Mouse (Mus musculus) hindbrain, embryonic 11.5 days (tissue): ENCODE measurements at regions not wholly inside any gene's neighbourhood (a gene's known extent, or its start where the extent isn't known, plus 50 kb on each side); places are given as distances from the start of the nearest gene placed in this dataset.
A peak's percentile ranks its signal among the peaks of the same experiment; 100 is the strongest.

Experiments
- ATAC-seq: fragments of 200-750 bp; cut with Nextera tagmentation; 2 replicates; pipeline ENCODE4 v1.8.0; 2017; ENCODE audit warnings: mild to moderate bottlenecking, moderate TSS enrichment, moderate library complexity; ENCODE audit not compliant: low FRiP score
- DNase-seq: peaks from one replicate; pipeline ENCODE4 v3.0.0-alpha.2; 2015; ENCODE audit warnings: low spot score
- H3K27ac ChIP-seq: fragments of 300-500 bp; sonication (generic); 2 replicates; pipeline ENCODE4 v1.5.1; 2014; ENCODE audit warnings: mild to moderate bottlenecking, low read depth, low read length
- H3K27me3 ChIP-seq: fragments of 300-500 bp; sonication (generic); 2 replicates; pipeline ENCODE4 v1.6.1; 2014; ENCODE audit warnings: mild to moderate bottlenecking, low read length, moderate library complexity, mixed read lengths; ENCODE audit not compliant: control insufficient read depth, insufficient read depth
- H3K36me3 ChIP-seq: fragments of 300-500 bp; sonication (generic); 2 replicates; pipeline ENCODE4 v1.6.1; 2014; ENCODE audit warnings: mild to moderate bottlenecking, low read length, moderate library complexity, mixed read lengths; ENCODE audit not compliant: control insufficient read depth, insufficient read depth
- H3K4me1 ChIP-seq: fragments of 300-500 bp; sonication (generic); replicated peaks from 2 replicates; pipeline ENCODE4 v1.6.1; 2014; ENCODE audit warnings: low read length, mixed read lengths; ENCODE audit not compliant: control insufficient read depth, insufficient read depth
- H3K4me2 ChIP-seq: fragments of 300-500 bp; sonication (generic); replicated peaks from 2 replicates; pipeline ENCODE4 v1.6.1; 2014; ENCODE audit warnings: mild to moderate bottlenecking, low read depth, low read length
- H3K4me3 ChIP-seq: fragments of 300-500 bp; sonication (generic); 2 replicates; pipeline ENCODE4 v1.5.1; 2014; ENCODE audit warnings: low read depth, low read length
- H3K9ac ChIP-seq: fragments of 300-500 bp; sonication (generic); 2 replicates; pipeline ENCODE4 v1.6.1; 2014; ENCODE audit warnings: low read depth, low read length
- H3K9me3 ChIP-seq: fragments of 300-500 bp; sonication (generic); 2 replicates; pipeline ENCODE4 v1.6.1; 2016; ENCODE audit warnings: low read length; ENCODE audit not compliant: control insufficient read depth
- WGBS: fragments of 180-500 bp; shearing (Covaris S2); extraction: QIAGEN DNeasy Blood & Tissue Kit; methylation state at CpG from one replicate; pipeline ENCODE4 v1.1.7; 2014; 5-methylcytosine and 5-hydroxymethylcytosine counted together

DNA sequence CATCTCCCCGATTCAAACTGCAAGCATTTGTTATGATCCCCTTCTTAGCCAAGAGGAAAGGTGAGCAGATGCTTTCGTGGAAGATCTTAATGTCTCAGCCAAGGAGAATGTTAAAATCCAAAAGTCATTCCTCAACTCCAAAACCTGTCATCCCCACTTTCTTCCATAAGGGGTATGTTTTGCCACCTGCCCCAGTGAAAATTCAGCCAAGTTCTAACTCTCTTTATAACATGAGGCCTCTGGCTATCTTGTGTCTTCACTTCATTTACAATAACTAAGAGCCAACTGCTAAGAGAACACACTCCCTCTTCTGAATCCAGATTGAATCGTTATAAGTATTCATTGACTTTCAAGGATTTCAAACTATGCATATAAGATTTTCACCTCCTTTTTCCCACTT lies 246.7 kb upstream of the Adam34 start:
- Histone ChIP-seq H3K36me3 (no peaks in the 10 kb centered on the region), H3K4me2 (no peak overlapping the region), H3K27me3 (no peaks in the 10 kb centered on the region), H3K9ac (no peak overlapping the region), H3K4me3 (no peak overlapping the region), H3K27ac (no peak overlapping the region), H3K4me1 (no peaks in the 10 kb centered on the region), H3K9me3 (no peaks in the 10 kb centered on the region)
- ATAC-seq (no peak), DNase-seq (no peak)
- 92% methylated on average over 3 of the region's 3 CpGs for WGBS

DNA sequence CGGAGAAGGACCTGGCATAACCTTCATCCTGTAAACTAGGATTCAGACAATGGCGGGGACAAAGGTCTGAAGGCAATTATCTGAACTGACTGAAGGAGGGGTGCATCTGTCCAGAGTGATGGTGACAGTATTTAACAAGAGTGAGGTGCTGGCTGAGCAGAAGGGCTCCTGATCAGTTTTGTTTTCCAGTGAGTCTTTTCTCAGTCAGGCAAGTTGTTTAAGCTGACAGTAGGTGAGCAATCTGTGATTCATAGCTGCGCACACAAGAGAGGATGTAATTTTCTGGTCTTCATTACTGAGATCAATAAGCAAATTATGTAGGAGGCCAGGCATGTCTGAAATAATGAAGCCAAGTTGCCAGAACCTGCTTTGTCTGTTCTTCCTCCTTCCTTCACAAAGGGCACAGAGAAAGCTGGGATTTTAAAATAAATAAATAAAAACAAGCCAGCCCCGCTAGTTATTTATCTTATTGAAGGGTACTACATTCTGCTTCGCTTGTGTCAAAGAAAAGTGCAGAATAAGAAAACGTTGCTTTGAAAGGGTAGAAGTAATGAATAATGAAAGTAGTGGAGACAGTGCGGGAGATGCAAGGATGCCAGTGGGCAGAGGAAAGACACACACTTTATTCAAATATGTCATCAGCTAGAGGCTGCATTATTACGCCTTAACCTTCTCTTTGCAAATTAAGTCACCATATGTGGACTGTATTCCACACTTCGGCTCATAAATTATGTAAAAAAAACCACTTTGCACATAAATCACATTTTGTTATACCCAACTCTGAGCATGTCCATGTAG lies 239.6 kb upstream of the Adam34 start:
- Histone ChIP-seq H3K4me3 (no peak overlapping the region), H3K27me3 (no peaks in the 10 kb centered on the region), H3K9me3 (no peaks in the 10 kb centered on the region), H3K27ac (no peak overlapping the region), H3K4me2 (no peak overlapping the region), H3K4me1 (no peaks in the 10 kb centered on the region), H3K9ac (no peak overlapping the region), H3K36me3 (no peaks in the 10 kb centered on the region)
- 53% methylated on average over 9 of the region's 9 CpGs for WGBS
- ATAC-seq, result peak; percentile 61
- DNase-seq, result peak; percentile 6

DNA sequence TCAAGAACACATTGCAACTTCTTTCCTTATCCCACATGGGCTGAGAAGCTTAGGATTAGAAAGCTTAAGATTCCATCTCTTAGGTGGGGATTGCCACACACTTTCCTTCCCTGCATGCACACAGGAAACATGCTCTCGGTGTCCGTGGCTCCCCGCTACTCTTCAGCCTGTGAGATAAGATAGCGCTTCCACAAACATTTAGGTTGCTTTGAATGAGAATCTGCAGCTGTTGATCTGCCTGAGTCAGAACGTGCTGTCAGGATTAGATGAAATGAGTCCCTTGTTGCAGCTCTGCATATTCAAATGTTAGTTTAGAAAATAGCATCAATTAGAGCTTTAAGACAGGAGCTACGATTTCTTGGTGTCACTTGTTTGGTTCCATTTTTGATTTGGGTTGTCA lies 239.0 kb upstream of the Adam34 start:
- Histone ChIP-seq H3K36me3 (no peaks in the 10 kb centered on the region), H3K4me3 (no peak overlapping the region), H3K9me3 (no peaks in the 10 kb centered on the region), H3K4me2 (no peak overlapping the region), H3K27me3 (no peaks in the 10 kb centered on the region), H3K4me1 (no peaks in the 10 kb centered on the region), H3K27ac (no peak overlapping the region), H3K9ac (no peak overlapping the region)
- WGBS, result 49% methylated on average over 6 of the region's 6 CpGs
- ATAC-seq (no peak), DNase-seq (peak; percentile 1)

DNA sequence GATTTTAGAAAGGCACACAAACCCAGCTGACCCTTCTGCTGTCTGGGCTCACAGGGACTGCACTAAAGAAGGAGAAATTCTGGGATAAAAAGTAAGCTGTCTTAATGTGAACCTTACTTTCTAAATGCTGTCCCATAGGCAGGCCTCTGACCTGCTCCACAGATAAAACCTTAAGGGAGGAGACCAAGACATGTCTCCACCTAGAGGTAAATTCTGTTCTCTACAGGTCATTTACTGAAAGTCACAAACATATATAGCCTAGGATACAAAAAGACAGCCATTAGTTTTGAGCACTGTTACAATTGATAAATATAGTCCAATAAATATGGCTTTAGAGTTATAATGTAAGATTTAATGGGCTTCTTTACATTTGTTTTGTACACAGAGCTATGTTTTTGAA lies 221.9 kb upstream of the Adam34 start:
- no peak for DNase-seq
- no peaks in the 10 kb centered on the region for H3K9me3 ChIP-seq

DNA sequence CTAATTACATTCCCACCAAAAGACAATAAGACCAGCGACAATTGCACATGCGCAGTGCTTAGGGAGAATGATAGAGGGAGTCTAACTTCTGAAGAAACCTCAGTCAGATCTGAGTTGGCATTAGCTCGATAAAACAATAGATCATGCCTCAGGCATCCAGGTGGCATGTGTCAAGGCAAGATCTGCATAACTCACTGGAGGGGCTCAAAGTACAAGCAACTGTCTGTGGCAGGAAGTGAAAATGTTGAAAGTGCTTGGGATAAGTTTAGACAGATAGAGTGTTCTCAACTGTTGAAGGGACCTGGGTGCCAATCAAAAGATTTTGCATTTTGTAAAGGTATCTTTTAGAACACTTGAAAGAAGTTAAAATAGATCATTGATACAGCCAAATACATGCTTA lies 213.1 kb upstream of the Adam34 start:
- H3K9ac ChIP-seq, result no peak overlapping the region
- DNase-seq (no peak), ATAC-seq (no peak)
- no peak overlapping the region for H3K4me3 ChIP-seq
- no peaks in the 10 kb centered on the region for H3K9me3 ChIP-seq
- H3K4me1 ChIP-seq, result no peaks in the 10 kb centered on the region
- H3K27me3 ChIP-seq, result no peaks in the 10 kb centered on the region
- no peaks in the 10 kb centered on the region for H3K36me3 ChIP-seq
- WGBS, result 93% methylated on average over 3 of the region's 3 CpGs
- H3K27ac ChIP-seq, result no peak overlapping the region
- H3K4me2 ChIP-seq, result no peak overlapping the region

More for the DNA sequence above, 221.9 kb upstream of the Adam34 start:
- Histone ChIP-seq H3K4me2 (no peak overlapping the region), H3K36me3 (no peaks in the 10 kb centered on the region), H3K27ac (no peak overlapping the region), H3K4me3 (no peak overlapping the region), H3K9ac (no peak overlapping the region), H3K4me1 (no peaks in the 10 kb centered on the region), H3K27me3 (no peaks in the 10 kb centered on the region)
- ATAC-seq, result no peak

DNA sequence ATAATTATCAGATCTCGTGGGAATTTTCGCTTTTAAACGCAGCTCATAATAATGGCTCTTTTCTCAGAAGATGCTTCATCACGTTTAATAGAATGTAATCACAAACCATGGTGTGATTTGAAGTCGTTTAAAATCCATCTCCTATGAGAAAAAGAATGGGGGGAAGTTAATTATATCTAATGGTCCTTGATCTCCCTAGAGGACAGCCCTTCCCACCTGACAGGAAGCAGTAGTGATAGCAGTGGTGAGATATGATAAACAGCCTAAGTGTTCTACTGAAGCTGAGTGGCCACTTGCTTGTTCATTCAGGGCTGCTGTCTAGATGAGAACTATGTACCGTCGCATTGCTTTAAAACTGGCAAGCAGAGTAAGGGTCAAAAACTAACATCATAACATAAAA lies 211.4 kb upstream of the Adam34 start:
- H3K36me3 ChIP-seq, result no peaks in the 10 kb centered on the region
- no peaks in the 10 kb centered on the region for H3K9me3 ChIP-seq
- no peak overlapping the region for H3K9ac ChIP-seq
- H3K4me2 ChIP-seq, result no peak overlapping the region
- no peaks in the 10 kb centered on the region for H3K27me3 ChIP-seq
- H3K4me1 ChIP-seq, result no peaks in the 10 kb centered on the region
- DNase-seq (no peak), ATAC-seq (no peak)
- no peak overlapping the region for H3K4me3 ChIP-seq
- H3K27ac ChIP-seq, result no peak overlapping the region
- 89% methylated on average over 7 of the region's 7 CpGs for WGBS

DNA sequence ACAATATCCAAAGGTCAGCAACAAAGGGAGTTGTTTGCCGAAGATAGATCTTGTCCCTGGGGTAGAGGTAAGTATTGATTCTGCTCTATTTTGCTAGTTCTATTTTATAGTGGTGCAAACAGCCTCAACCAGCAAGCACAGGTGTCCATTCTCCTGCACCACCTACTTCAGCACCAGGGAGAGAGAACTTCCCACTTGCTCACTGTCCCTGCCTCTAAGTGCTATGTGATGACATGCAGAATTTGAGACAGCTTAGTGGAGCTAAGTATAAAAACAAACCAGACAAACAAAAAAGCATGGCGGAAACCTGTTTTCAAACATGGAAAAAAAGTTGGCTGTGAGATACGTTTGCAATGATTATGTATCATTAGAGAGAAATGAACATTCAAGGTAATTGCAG lies 196.3 kb upstream of the Adam34 start:
- Histone ChIP-seq H3K36me3 (no peaks in the 10 kb centered on the region), H3K9ac (no peak overlapping the region), H3K4me1 (no peaks in the 10 kb centered on the region), H3K4me3 (no peak overlapping the region), H3K27me3 (no peaks in the 10 kb centered on the region), H3K4me2 (no peak overlapping the region), H3K9me3 (no peaks in the 10 kb centered on the region), H3K27ac (no peak overlapping the region)
- DNase-seq, result no peak
- 85% methylated on average over 3 of the region's 3 CpGs for WGBS
- ATAC-seq, result no peak

DNA sequence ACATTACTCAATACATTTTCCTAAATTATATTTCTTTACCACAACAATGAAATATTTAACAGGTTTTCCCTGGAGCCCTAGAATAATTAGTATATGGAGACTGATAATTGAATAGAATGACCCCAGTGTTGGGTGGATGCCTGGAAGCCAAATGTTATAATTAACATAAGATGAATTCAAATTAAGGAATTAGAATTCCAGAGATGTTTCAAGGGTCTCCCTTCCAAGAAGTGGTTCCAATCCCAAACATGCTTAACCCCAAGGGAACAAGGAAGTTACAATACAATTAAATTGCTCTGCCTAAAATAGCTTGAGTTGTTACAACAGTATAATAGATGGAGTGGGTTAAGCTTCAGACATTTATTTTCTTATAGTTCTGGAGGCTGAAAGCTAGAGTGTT lies 185.3 kb upstream of the Adam34 start:
- ATAC-seq (no peak), DNase-seq (no peak)
- no peak overlapping the region for H3K27ac ChIP-seq
- no peaks in the 10 kb centered on the region for H3K27me3 ChIP-seq
- no peaks in the 10 kb centered on the region for H3K9me3 ChIP-seq
- no peak overlapping the region for H3K9ac ChIP-seq
- no peak overlapping the region for H3K4me3 ChIP-seq
- no peak overlapping the region for H3K4me2 ChIP-seq
- no peaks in the 10 kb centered on the region for H3K36me3 ChIP-seq
- no peaks in the 10 kb centered on the region for H3K4me1 ChIP-seq

DNA sequence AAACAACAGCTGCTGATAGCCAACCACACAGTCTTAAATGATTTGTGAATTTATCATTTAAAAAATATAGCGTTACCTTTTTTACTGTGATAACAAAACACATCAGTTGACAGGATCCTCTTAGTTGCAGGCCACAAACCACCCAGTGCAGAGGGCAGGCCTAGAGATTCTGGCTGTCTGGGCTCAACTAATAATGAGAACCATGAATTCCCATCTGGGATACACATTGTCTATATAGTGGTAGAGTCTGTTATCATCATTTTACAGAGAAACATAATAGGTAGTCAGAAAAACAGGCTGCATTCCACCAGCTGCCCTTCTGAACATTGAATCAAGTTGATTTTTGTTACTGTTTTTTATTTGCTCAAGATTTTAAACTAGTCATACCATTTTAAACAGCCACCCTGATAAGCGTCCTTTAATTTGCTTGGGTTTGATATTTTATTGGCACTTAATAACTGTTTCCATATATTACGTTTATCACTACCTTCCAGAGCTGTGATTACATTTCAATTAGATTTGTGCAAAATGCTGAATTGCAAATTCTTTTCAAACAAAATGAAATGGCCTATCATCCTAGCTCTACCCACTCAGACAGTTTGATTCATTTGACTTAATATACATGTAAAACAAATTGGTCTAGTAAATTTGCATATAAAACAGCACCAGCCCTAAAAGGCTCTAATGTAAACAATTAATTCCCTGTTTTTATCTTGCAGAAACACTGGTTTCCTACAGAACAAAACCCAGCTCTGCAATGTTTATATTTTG lies 144.2 kb upstream of the Adam34 start:
- Histone ChIP-seq H3K9ac (no peak overlapping the region), H3K27ac (no peak overlapping the region), H3K9me3 (no peaks in the 10 kb centered on the region), H3K27me3 (no peaks in the 10 kb centered on the region), H3K36me3 (no peaks in the 10 kb centered on the region), H3K4me2 (no peak overlapping the region), H3K4me1 (no peaks in the 10 kb centered on the region), H3K4me3 (no peak overlapping the region)
- no peak for DNase-seq
- 87% methylated on average over 3 of the region's 3 CpGs for WGBS
- ATAC-seq, result no peak
